Mouse (Mus musculus) thymus, postnatal 14 days (tissue): ENCODE measurements around the gene F2r.

Source experiments
- DNase-seq: peaks from one replicate; pipeline ENCODE4 v3.0.0; 2021

F2r gene

GRCm38 (mm10) chr13:95629751-95630150 is 11.5 kb upstream of the F2r start:
- DNase-seq, result no peak

DNA sequence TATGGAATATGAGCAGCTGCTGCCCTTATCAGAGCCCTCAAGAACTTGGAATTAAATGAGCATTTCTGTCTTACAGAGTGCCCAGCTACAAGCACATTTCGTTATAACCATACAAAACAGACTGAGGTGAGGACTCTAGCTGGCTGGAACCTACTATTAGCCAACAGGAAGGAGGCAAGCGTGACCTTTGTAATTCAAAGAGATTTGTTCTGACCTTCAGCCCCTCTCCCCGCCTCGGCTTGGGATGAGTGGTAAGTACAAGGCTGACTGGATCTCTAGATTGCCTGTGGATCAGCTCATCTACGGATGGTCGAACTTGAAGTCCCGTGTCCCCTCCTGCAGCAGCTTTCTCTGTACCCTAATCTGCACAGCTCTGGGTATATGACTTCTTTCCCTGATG is 8.4 kb upstream of the F2r start:
- no peak for DNase-seq

GRCm38 (mm10) chr13:95623042-95623441 is 4.8 kb upstream of the F2r start:
- no peak for DNase-seq

DNA sequence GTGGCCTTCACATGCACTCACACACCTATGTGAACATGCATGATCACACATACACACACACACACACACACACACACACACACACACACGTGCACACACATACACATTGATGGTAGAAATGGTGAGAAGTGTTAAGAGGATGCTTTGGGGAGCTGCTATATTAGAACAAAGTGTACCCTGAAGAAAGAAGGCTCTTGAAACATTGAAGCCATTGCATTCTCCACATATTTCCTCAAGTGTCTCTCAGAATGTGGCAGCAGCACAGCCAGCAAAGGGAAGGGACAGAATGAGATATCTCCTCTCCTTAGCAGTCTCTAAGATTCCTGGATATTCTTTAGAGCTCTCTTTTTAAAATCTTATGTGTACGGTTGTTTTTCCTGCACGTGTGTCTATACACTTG is 3.3 kb upstream of the F2r start:
- no peak for DNase-seq

DNA sequence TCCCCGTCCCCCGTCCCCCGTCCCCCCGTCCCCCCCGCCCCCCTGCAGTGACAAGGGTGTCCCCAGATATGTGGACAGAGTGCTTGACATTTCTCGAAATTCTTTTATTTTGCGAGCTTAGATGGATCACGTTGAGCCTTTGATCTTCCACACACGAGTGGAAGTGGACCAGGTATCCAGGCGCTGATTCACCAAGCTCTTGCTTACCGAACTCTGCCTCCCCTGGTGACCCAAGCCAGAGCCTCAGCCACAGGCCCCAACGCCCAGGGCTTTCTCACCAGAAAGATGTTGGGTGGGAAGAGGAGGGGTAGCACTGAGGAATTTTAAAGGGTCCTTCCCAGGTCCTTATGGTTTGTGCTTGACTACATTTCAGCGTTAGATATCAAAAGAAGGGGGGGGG is 572 bp upstream of the F2r start:
- peak; percentile 19 for DNase-seq

DNA sequence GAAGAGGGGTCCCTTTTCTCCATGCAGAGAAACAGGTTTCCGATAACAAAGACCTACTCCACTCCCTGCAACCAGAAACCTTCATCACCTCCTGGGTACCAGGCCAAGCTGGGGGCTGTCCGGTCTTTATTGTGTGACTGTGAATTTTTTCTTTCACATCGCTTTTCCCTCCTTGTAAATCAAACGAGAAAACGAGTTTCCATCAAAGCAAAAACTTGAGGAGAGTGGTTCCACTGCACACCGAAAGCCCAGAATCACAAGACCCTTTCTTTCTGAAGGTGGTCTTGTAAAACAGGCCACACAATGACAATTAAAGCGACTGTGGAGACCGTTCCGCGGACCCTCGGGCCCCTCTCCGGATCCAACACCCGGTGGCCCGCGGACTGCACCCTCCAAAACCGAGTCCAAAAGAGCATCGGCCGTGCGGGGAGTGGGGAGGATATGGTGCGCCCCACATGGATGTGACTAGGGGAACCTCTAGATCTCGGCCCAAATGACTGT is 566 bp downstream of the F2r start:
- no peak for DNase-seq

DNA sequence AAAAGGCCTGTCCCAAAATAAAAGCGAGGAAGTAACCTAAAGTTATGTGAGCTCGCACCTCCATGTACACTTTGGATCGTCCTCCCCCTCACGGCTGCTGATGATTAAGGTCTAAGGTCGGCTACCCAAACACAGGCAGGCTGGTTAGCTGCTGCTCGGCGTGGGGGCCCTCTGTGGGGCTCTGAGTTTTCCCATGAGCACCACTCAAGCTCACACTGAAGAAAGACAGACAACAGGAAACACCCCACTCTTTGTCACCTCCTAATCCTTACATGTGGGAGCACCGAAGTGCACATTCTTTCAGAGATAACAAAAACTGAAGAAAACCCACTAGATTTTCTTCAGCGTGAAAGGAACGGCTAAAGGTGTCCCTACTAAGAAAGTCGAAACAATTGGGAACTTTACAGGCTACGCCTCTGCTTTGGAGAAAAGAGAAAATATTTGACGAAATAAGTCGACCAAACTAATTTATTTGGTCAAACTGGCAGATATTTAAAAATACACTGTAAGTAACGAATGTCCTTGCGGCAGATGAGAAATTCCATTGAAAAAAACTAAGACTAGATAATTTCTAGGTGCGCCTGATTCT is 1.1 kb downstream of the F2r start:
- peak; percentile 68 for DNase-seq

- DNase-seq, result no peak
Measured at GRCm38 (mm10) chr13:95616512-95616911, 1.8 kb downstream of the F2r start.

- no peak for DNase-seq
Measured at GRCm38 (mm10) chr13:95614757-95615156, 3.5 kb downstream of the F2r start.

GRCm38 (mm10) chr13:95612243-95612642 is 6.0 kb downstream of the F2r start:
- no peak for DNase-seq

- DNase-seq, result no peak
Measured at GRCm38 (mm10) chr13:95611752-95612151, 6.5 kb downstream of the F2r start.

GRCm38 (mm10) chr13:95610786-95611562 is 7.3 kb downstream of the F2r start:
- no peak for DNase-seq

DNA sequence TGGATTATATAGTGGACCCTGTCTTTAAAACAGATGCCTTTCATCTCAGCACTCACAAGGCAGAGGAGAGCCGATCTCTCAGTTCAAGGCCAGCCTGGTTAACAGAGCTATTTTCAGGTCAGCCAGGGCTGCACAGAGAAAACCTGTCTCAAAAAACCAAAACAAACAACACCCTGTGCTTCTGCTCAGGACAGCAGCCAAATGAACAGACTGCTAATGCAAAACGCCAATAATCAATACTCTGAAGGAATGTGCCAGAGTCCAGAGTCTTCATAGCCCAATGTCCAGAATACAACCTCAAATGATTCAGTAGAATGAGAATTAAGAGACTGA is 9.2 kb downstream of the F2r start:
- no peak for DNase-seq

DNA sequence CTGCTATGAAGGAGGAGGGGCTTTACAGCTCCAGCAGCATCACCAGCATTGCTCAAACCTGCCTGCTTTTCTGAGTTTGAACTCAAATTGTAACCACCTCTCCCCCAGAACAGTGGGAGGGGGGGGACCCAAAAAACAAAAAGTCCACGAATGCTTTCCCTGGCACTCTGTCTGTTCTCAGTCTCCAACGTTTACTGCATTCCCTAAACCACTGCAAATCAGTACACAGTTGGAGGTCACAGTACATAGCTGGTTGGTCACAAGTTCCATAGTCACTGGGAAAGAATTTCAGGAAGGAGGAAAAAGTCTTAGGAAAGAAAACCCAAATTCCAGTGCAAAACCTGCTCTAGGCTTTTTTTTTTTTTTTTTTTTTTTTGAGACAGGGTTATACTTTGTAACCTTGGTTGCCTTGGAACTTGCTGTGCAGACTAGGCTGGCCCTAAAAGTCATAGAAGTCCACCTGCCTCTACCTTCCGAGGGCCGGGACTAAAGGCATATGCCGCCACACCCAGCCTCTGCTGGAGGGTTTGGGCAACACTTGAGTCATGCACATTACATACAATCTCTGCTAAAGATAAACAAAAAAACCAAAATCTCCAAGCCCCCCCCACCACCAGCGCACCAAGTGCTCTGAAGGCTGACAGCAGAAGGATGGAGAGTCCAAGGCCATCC is 9.7 kb downstream of the F2r start:
- no peak for DNase-seq

- DNase-seq, result no peak
Measured at GRCm38 (mm10) chr13:95607019-95607418, 11.3 kb downstream of the F2r start.

GRCm38 (mm10) chr13:95604288-95604687 is 14.0 kb downstream of the F2r start:
- no peak for DNase-seq

GRCm38 (mm10) chr13:95599833-95600359 is 18.4 kb downstream of the F2r start:
- no peak for DNase-seq

DNA sequence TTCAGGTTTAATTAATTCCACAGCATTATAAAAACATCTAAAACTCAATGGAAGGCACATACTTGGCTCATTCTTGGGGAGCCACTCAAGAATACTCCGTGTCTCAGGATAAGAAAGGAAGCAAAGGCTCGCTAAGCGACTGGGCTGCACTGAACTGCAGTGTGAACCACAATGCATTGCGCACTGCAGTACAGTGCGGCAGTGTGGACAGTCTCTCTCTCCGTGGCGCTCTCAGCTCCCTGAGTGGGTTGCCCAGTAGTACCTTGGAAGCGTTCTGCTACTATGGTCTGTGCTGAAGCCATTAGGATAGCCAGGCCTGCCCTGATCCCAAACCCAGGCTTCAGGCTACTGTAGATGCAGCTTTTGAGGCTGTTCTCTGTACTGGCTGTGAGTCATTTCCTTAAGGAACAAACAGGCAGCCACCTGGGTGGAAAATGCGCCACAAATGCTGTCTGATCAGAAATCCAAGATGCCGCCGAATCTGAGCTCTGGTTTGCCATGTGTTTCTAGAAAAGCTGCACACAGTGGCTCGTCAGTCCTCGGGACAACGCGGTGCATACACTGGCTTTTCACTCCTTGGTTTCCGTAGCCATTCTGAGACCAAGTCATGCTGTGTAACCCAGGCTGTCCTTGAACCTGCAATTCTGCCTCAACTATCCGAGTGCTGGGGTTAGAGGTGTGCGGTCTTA is 19.9 kb downstream of the F2r start:
- DNase-seq, result no peak

DNA sequence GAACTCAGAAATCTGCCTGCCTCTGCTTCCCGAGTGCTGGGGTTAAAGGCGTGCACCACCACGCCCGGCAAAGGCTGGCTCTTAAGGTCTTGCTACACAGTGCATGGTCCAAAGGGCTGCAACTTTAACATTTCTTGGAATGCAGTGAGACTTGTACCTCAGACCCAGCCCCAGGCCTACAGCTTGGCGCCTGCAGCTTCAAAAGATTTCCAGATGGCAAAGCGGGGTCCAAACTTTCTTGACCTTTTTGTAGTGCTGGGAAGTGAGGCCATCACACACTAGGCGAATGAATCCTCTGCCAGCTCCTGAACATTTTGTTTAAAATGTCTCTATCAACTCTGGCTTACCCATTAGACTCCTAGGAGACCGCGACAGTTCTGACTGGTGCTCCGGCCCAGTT is 20.7 kb downstream of the F2r start:
- DNase-seq, result no peak

GRCm38 (mm10) chr13:95596689-95597088 is 21.6 kb downstream of the F2r start:
- no peak for DNase-seq

- no peak for DNase-seq
Measured at GRCm38 (mm10) chr13:95595921-95596320, 22.4 kb downstream of the F2r start.

DNA sequence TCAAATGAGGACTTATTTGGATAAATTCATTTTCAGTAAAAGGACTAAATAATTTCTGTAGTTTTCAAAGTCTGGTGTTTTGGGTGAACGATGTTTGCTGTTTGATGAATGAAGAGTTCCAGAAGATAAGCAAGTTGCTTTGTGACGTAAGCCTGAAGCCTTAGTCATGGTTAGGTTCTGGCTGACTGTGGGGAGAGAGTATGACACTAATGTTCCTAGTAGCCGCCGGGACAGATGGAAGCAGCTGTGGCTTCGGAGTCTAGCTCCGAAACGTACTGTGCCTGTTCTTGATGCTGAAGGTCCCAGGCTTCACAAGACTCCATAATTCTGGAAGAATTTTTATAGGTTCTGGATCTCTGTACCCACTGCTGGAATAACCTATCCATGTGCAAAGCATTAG is 22.9 kb downstream of the F2r start:
- DNase-seq, result no peak

- DNase-seq, result peak; percentile 38
Measured at GRCm38 (mm10) chr13:95592860-95593259, 25.4 kb downstream of the F2r start.
